Mouse (Mus musculus) heart, embryonic 16.5 days (tissue): ENCODE data around the gene Gm28919. TPM values are rescaled to one million over a fixed set of nuclear protein-coding genes. Genes with fewer than 3 reads are reported as not detected.
"Not testable (repeated sequence)": the region's sequence is repeated elsewhere in the genome, so short reads cannot be mapped to it uniquely, and the experiment has no call there.

Experiments
- ATAC-seq: fragments of 200-750 bp; cut with Nextera tagmentation; replicated peaks from 2 replicates; pipeline ENCODE4 v1.8.0; 2017; ENCODE audit warnings: moderate number of reproducible peaks; ENCODE audit not compliant: insufficient read depth, low FRiP score; ENCODE audit errors: extremely low read depth
- H3K27ac ChIP-seq: fragments of 300-500 bp; sonication (generic); 2 replicates; pipeline ENCODE4 v1.5.1; 2014; ENCODE audit warnings: mild to moderate bottlenecking, low read length, control low read depth, moderate library complexity
- H3K27me3 ChIP-seq: fragments of 300-500 bp; sonication (generic); 2 replicates; pipeline ENCODE4 v1.6.1; 2014; ENCODE audit warnings: low read length, mixed read lengths; ENCODE audit not compliant: control insufficient read depth, insufficient read depth
- H3K36me3 ChIP-seq: fragments of 300-500 bp; sonication (generic); 2 replicates; pipeline ENCODE4 v1.6.1; 2014; ENCODE audit not compliant: control insufficient read depth, insufficient read depth
- H3K4me1 ChIP-seq: fragments of 300-500 bp; sonication (generic); 2 replicates; pipeline ENCODE4 v1.6.1; 2014; ENCODE audit warnings: low read length, mixed read lengths; ENCODE audit not compliant: control insufficient read depth, insufficient read depth
- H3K4me2 ChIP-seq: fragments of 300-500 bp; sonication (generic); 2 replicates; pipeline ENCODE4 v1.6.1; 2014; ENCODE audit warnings: low read depth, mild to moderate bottlenecking, control low read depth, low read length
- H3K4me3 ChIP-seq: fragments of 300-500 bp; sonication (generic); 2 replicates; pipeline ENCODE4 v1.5.1; 2014; ENCODE audit warnings: mild to moderate bottlenecking, control low read depth, low read length
- H3K9ac ChIP-seq: fragments of 300-500 bp; sonication (generic); 2 replicates; pipeline ENCODE4 v1.6.1; 2014; ENCODE audit warnings: low read length, control low read depth
- H3K9me3 ChIP-seq: fragments of 300-500 bp; sonication (generic); replicated peaks from 2 replicates; pipeline ENCODE4 v1.6.1; 2016; ENCODE audit warnings: low read length; ENCODE audit not compliant: control insufficient read depth
- WGBS: fragments of 180-500 bp; shearing (Covaris S2); extraction: QIAGEN DNeasy Blood & Tissue Kit; methylation state at CpG from one replicate; pipeline ENCODE4 v1.1.7; 2014; 5-methylcytosine and 5-hydroxymethylcytosine counted together
- polyA plus RNA-seq: library from polyadenylated mRNA; unstranded; fragments of >200 nt; fragmentation: Nextera tagmentation; extraction: Ambion mirVana; gene quantifications from 2 replicates; pipeline ENCODE4 v1.2.1, GENCODE M21; 2015

Gene Gm28919
- polyA plus RNA-seq, result not detected in 2 replicates

- H3K9ac ChIP-seq, result not testable (repeated sequence)
These were observed at the start of gene Gm28919 for GRCm38 (mm10) chrY:6583246-6583645. Gene Gm28919 (plus strand): TSS chrY:6583546.

More at GRCm38 (mm10) chrY:6583246-6583645, at the start of gene Gm28919:
- H3K27me3 ChIP-seq, H3K9me3 ChIP-seq, H3K27ac ChIP-seq, H3K36me3 ChIP-seq, H3K4me2 ChIP-seq, ATAC-seq, H3K4me3 ChIP-seq, H3K4me1 ChIP-seq: not testable (repeated sequence)
- WGBS, result 57% methylated on average over 3 of the region's 7 CpGs

Other genes with a start within 250 kb of the Gm28919 start
- gene Gm21719, start 99.3 kb downstream of the Gm28919 start, polyA plus RNA-seq, result not detected in 2 replicates